Mouse (Mus musculus): ENCODE measurements at regions not wholly inside any gene's neighbourhood (a gene's known extent, or its start where the extent isn't known, plus 50 kb on each side); places are given as distances from the start of the nearest gene placed in this dataset.
"Not testable (repeated sequence)": the region's sequence is repeated elsewhere in the genome, so short reads cannot be mapped to it uniquely, and the experiment has no call there.

DNA sequence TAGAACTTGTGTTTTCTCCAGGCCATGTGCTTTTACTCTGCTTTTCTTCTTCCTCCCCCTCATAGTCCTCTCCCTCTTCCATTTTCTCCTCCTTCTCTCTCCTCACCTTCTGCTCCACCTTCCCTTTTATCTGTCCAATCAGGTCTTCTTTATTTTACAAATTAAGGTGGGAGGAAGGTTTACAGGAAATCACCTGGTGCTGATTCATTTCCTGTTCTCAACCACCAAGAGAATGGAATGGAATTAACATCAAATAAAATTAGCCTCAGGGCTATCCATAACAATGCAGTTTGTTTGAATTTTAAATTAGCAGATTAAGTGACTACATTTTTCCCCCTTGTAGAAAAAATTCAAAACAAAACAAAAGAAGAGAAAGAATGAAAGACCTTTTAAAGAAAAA lies 414.3 kb upstream of the Slc39a10 start:
- in situ Hi-C loops (cut with MboI, MseI), result no loop called here

DNA sequence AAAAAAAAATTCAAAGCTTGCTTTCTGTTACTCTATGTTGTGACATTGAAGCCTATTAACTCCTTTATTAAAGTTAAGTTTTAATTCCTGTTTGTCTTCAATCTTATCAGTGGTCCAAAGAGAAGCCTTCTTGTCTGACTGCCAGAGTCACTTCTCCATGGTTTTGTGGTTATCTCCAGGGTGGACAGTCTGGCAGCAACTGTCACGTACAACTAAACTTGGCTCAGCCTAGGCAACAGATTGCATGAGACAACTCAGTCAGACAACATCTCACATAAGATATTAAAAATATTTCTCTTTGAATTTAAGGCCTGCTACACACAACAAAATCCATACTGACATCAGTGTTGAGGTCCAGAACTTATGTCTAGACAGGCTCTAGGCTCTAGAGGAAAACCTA lies 406.7 kb upstream of the Slc39a10 start:
- in situ Hi-C loops (cut with MboI, MseI), result no loop called here

DNA sequence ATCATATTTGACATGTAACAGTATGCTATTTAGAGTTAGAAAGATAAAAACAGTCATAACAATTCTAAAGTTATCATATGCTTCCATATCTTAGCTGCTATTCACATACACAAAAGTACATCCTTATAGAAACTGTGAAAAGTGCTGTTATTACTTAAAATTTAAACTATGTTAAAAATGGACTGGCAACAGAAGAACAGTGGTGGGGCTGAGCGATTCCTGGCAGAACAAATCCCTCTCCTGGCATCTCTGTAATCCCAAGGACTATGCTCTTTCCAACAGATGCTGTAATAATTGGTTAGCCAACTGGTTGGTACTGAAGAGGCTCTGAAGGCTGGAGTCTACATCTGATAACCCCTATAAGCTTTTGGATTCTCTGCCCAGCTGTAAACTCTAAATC lies 393.0 kb upstream of the Slc39a10 start:
- in situ Hi-C loops (cut with MboI, MseI), result no loop called here

DNA sequence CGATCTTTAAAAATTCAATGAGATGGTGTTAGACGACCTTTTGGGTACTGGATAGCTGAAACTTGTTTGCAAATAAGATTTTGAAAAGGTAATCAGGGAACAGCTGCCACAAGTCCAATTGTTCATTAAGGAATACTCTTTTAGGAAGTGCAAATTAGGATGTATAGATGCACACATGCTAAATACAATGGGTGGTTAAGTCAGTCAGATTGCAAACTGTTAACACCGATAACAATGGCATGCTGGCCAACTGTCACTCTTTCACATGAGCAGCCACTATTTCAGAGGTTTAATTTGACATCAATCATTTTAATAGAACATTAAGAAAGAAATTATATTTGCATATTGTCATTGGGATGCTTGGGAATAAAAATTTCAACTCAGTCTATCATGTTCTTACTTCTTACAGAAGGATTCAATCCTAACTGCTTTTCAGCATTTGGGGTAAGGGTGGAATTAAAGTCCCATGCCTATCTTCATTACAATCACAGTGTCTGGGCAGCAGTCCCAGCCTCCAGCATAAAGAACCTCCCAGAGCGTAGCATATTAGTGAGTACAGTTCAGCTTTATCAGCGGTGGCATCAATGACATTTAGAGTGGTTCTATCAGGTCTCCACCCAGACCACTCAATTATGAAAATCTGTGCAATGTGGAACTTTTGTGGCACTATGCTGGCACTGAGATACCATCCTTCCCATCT lies 385.8 kb upstream of the Slc39a10 start:
- in situ Hi-C loops (cut with MboI, MseI), result no loop called here

DNA sequence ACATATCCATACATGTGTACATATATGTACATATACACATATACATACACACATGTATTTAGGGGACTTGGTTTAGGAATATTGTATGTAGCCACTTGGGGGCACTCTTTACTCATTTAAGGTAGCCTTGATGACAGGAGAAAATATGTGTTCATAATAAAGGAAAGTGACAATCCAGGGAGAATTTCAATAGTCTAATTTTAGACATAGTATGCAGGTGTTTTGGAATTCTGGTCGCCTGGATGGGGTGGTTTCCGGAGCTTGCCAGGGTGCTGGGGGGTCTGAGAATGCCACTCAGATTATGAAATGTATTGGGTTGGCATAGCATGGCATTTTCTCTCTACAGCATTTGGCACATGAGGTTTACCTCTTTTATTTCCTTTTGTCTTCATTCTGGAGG lies 385.2 kb upstream of the Slc39a10 start:
- in situ Hi-C loops (cut with MboI, MseI), result no loop called here

DNA sequence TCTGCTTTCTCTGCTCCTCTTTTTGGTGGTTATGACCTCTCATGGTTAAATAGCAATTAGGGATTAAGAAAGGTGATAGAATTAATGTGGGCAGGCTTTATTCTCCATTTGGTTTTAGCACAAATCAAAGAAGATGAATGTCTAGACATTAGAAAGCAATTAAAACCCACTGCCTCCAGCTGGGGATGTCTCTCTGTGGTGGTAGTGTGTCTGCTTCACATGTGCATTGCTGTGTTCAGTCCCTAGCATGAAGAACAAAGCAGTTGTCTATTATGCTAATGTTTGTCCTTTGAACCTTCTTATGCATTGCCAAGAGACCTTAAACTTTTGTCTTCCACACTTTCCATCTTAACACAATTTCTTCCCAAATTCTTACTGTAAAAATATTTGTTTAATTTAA lies 379.5 kb upstream of the Slc39a10 start:
- in situ Hi-C loops (cut with MboI, MseI), result no loop called here

DNA sequence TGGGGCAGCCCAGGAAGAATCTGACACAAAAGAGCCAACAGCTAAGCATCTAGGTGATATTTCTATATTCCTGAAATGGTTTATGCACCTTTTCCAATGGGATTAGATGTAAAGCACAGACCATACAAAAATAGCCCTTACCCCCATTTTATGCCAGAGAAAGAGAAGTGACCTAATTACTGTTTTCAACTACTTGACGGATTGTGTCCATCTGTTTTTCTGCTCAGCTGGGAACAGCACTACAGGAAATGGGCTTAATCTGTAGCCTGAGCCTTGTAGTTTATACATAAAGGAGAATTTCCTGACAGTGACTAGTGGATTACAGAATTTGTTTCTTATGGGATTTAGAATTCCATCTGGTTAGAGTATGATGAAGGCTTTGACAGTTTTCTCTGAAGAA lies 371.0 kb upstream of the Slc39a10 start:
- in situ Hi-C loops (cut with MboI, MseI), result no loop called here

DNA sequence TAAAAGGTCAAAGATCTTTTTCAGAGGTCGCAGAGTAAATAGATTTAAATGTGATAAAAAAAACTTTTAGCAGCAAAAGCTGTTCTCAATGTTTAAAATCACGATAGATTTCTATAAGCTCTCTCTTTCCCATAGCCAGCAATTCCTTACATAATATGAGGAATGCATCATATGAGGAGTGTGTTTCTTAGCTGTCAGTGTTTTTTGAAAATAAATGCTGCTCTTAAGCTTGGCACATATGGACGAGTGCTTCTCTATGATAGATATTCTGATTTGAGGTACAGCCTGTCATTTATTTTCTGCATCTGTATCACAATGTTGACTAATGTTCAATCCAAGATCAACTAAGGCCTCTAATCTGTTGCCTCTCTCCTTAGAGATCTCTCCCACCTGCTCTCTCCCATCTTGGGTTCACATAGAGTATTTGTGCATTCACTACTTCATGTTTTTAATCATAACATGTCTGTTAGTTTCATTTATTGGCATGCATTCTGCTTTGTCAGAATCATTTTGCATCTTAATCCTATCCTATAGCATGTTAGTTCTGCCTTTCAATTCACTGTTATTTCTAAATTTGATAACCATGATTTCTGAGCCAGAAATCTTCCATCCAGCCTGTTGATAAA lies 369.0 kb upstream of the Slc39a10 start:
- in situ Hi-C loops (cut with MboI, MseI), result no loop called here

DNA sequence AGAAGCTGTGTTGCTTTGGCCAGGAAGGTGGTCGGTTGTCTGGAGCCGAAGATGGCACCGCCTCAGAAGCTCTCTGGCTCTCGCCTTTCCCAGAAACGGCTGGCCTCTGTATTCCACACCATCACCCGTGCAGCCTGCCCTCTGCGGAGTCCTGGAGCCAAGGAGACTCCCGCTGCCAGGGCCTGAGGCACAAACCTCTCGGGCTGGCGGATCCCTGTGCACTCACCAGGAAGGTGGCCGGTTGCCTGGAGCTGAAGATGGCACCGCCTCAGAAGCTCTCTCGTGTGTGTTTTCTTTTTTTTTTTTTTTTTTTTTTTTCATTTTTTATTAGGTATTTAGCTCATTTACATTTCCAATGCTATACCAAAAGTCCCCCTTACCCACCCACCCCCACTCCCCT lies 358.1 kb upstream of the Slc39a10 start:
- in situ Hi-C loops (cut with MboI, MseI), result not testable (repeated sequence)

DNA sequence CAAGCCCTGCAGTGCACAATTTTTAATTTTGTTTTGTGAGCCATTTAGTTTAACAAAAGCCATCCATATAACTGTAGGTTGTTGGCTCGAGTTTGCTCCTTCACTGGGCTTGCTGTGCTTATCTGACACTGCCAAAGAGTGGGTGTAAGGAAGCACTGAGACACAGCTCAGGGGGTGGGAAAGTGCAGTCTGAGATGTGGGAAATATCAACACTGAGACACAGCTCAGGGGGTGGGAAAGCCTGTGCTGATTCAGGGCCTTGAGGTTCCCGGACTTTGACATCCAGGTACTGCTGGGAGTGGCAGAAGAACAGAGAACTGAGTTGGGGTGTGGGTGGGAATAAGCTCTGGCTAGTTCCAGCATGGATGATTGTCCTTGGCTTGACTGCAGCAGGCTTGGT lies 324.4 kb upstream of the Slc39a10 start:
- in situ Hi-C loops (cut with MboI, MseI), result no loop called here

DNA sequence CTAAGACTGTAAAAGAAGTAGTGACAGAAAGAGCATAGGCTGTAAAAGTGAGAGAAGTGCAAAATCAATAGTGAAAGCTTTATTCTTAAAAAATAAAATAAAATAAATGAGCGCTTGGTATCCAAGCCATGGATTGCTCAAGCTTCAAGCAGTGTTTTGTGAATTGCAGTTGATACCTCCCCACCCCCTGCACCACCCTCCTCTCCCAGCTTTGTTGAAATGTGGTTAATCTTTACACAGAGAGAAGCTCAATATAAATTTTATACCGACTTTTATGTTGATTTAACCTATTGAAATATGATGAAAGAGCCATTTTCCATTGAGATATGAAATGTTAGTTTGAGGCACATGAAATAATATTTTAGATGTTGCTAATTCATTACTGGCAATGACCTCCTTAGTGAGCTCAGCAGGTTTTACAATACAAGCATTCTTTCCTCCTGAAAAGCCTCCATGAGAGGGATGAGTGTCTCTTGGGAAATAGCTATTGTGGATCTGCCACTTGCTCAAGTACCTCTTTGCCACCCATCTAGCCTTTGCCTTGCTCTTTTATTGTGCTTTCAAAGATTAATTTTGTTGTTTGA lies 323.9 kb upstream of the Slc39a10 start:
- in situ Hi-C loops (cut with MboI, MseI), result no loop called here

DNA sequence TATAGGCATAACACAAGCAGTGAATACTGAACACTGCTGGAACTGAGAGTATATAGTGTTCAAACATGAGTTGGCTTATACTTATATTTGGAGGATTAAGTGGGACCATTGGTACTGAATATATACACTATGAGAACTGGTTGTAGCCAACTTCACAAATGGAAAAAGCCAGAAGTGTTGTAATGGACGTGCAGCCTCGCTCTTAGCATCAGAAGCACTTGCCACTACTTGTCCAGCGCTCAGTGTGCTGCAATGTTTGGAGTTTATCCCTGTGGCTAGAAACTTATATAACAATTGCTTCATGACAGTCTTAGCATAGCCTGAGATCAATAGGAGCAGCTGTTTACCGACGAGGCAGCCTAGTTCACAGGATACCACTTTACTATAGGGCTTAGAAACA lies 320.8 kb upstream of the Slc39a10 start:
- in situ Hi-C loops (cut with MboI, MseI), result no loop called here

DNA sequence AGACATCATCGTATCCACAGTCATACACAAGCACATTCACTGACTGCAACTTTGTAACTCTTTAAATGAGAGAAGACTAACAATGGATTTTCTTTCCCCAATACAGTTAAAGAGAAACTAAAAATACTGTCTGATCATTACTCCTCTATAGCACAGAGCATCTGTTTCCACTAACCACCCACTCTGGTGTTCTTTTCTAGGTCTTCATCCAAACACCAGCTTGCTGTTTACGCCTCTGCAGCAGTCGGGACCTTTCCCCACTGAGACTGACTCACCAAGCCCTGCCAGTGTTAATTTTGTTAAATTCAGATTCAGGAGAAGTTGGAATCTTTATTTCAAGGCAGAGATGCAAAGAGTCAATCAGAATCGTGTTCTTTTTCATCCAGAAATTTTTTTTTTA lies 300.3 kb upstream of the Slc39a10 start:
- in situ Hi-C loops (cut with MboI, MseI), result no loop called here

DNA sequence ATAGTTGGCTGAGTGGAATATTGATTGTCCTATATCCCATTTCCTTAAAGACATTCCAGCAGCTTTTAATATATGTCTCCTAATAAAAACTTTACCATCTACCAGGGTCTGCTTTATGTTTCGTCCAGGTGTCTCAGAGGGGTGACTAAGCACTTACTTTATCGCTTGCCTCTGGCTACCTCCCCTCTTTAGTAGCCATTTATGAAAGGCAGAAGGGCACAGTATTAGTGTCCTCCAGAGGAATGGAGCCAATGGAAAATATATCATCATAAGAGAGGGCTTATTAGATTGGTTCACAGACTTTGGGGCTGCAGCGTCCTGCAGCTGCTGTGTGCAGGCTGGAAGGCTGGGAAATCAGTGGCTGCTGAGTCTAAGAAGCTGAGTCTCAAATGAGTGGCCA lies 271.8 kb upstream of the Slc39a10 start:
- in situ Hi-C loops (cut with MboI, MseI), result no loop called here

DNA sequence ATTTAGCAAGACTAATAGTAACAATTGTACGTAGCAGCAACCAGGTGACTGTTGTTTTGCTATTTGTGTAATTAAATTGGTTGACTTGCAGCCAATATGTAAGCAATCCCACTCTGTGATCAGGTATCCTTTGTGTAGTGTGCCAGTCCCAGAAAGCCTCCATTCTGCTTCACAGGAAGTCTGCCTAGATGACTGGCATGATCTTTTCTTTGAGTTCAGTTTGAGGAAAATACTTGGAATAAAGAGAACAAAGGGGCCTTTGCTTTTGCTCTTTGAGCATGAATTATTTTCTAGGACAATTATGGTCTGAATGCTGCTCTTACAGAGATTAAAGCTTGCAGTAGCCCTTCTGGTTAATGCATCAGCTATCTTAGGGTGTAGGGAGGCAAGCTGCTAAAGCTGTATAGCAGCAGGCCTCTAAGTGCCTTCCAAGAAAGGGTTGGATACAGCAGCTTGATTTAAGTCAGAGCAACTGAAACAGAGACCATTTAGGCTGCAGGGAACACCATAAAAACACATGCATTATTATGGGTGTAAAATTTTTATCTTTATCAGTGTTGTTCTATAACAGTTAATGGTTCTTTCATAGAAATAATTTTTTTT lies 271.3 kb upstream of the Slc39a10 start:
- in situ Hi-C loops (cut with MboI, MseI), result no loop called here

DNA sequence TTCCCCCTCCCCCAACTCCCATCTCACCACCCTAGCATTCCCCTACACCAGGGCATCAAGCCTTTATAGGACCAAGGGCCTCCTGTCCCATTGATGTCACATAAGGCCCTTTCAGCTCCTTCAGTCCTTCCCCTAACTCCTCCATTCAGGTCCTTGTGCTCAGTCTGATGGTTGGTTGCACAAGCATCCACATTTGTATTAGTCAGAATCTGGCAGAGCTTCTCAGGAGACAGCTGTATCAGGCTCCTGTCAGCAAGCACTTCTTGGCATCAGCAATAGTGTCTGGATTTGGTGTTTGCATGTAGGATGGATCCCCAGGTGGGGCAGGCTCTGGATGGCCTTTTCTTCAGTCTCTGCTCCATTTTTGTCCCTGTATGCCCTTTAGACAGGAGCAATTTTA lies 237.4 kb upstream of the Slc39a10 start:
- in situ Hi-C loops (cut with MboI, MseI), result not testable (repeated sequence)

DNA sequence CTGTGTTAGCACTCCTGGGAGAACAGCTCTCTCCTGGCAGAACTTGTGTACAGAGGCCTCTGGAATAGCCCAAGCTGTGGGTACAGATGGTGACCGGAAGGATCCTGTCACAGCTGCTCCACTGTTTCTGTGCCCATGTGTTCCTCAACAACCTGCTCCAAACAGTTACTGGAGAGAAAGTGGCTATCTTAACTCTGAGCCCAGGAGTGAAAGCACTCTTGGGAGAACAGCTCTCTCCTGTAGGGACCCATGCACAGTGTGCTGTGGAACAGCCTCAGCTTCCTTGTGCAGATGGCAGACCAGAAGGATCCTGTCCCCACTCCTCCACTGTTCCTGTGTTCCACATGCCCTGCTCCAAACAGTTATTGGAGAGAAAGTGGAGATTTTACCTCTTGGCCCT lies 227.0 kb upstream of the Slc39a10 start:
- in situ Hi-C loops (cut with MboI, MseI), result no loop called here

DNA sequence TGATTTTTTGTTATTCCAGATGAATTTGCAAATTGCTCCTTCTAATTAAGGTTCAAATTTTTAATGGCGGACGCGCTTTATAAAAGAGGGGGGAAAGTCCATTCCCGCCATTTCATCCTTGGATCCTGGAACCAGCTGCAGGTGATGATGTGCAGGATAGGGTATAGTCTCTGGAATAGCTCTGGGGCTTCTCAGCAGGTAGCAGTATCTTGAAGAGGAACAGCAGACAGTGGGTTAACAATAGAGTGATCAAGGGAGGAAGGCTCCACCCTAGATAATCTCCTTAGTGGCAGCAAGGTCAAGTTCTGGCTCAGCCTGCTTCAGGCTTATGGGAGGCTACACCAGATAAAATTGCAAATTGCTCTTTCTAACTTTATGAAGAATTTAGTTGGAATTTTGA lies 224.0 kb upstream of the Slc39a10 start:
- in situ Hi-C loops (cut with MboI, MseI), result not testable (repeated sequence)

DNA sequence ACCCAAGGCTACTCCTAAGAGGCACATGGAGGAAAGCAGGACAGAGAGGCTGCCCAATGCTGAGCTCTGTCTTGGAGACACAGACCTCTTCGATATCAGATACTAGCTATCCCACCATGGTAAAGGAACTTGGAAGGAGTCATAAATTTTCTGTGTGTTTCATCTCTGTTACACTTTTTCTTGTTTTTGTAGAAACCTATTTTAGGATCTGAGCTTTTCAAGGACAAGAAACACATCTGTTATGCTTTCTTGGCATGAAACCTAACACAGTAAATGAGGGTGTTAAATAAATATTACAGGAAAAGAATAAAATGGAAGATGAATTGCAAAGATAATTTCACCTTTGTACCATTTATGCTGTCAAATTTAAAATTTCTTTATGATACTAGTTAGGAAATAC lies 219.8 kb upstream of the Slc39a10 start:
- in situ Hi-C loops (cut with MboI, MseI), result no loop called here

DNA sequence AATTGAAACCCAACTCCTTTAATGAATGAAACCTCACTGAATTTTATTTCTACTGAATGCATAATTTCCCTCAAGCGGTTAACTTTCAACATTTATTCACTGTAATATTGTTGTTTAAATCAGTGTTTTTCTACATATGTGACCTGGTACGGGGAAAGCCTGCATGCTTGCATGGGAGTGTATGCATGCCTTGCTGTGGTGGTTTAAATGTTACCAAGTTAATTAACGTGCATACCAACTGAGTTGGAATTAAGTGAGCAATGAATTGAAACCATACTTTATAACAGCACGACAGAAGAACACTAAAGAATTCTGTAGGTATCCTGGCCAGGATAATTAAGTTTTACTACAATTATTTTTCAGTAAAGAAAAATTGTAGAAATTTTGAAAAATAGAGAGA lies 211.4 kb upstream of the Slc39a10 start:
- in situ Hi-C loops (cut with MboI, MseI), result no loop called here

DNA sequence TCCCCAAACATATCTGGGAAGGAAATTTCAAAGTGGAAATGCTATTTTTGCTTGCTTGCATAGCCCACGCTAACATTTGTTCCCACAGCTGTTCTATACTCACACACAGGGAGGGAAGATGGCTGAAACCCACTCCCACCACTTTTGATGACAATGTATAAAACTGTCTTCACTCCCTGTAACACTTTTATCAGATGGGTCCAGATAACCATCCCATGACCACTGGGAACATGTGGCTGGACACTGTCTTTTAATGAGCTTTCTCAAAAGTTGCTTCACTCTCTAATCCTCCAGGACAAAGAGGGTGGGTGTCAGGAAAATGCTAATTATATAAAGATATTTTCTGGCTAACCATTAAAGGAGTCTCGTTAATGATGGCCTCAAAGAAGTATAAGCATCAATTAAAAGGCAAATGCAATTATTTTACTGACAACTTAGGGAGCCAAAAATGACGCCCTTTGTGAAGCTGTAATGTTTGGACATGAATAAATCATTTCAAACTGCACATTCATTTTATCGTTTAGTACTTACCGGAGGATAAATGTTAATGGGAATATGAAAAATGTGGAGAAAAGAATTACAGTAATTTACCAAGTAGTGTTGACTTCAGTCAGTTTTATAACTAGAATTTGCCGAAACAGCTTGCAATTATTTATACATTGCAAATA lies 210.8 kb upstream of the Slc39a10 start:
- in situ Hi-C loops (cut with MboI, MseI), result no loop called here
